Mouse (Mus musculus): Measurements from ENCODE around the gene Tecta. TPM values are rescaled to one million over a fixed set of nuclear protein-coding genes. Genes with fewer than 3 reads are reported as not detected.

Tecta gene
- polyA plus RNA-seq, 1 experiment from 2014 or later = 0.05 TPM

- H3K4me2 ChIP-seq = no peak overlapping the region
- ATAC-seq (ENCODE audit: insufficient read depth) = no peak
Measured at GRCm38 (mm10) chr9:42413345-42413744, 13.6 kb upstream of the Tecta start.

GRCm38 (mm10) chr9:42411296-42411695, 11.6 kb upstream of the Tecta start:
- Histone ChIP-seq H3K4me1 (ENCODE audit: insufficient read depth) (no peaks in the 10 kb centered on the region), H3K36me3 (ENCODE audit: insufficient read depth) (0 out of 2 replicates have a peak, but pooled peaks cover 4% of the 10 kb centered on the region), H3K9ac (no peak overlapping the region), H3K4me3 (ENCODE audit: low read depth, low read length) (no peak overlapping the region), H3K27ac (ENCODE audit: low read depth) (no peak overlapping the region), H3K4me2 (no peak overlapping the region), H3K9me3 (ENCODE audit: low read depth, low read length) (no peaks in the 10 kb centered on the region), H3K27me3 (ENCODE audit: insufficient read depth, low read length) (no peaks in the 10 kb centered on the region)
- DNase-seq (peak; percentile 31), ATAC-seq (ENCODE audit: insufficient read depth) (no peak)
- WGBS = 75% methylated on average over 6 of the region's 6 CpGs
- no peak for TF ChIP-seq CTCF (IDR thresholded peaks at IDR 0.05; ENCODE audit: low read depth)

More at GRCm38 (mm10) chr9:42413345-42413744, 13.6 kb upstream of the Tecta start:
- H3K27ac ChIP-seq (ENCODE audit: low read depth) = no peak overlapping the region
- no peaks in the 10 kb centered on the region for H3K9me3 ChIP-seq (ENCODE audit: low read depth, low read length)
- no peak for TF ChIP-seq CTCF (IDR thresholded peaks at IDR 0.05; ENCODE audit: low read depth)
- H3K27me3 ChIP-seq (ENCODE audit: insufficient read depth, low read length) = no peaks in the 10 kb centered on the region
- no peak for DNase-seq
- 82% methylated on average over 12 of the region's 12 CpGs for WGBS
- H3K4me3 ChIP-seq (ENCODE audit: low read depth, low read length) = no peak overlapping the region
- H3K9ac ChIP-seq = no peak overlapping the region
- peaks cover 7% of the 10 kb centered on the region; the same call in 1 of the 2 replicates for H3K36me3 ChIP-seq (ENCODE audit: insufficient read depth)
- no peaks in the 10 kb centered on the region for H3K4me1 ChIP-seq (ENCODE audit: insufficient read depth)

DNA sequence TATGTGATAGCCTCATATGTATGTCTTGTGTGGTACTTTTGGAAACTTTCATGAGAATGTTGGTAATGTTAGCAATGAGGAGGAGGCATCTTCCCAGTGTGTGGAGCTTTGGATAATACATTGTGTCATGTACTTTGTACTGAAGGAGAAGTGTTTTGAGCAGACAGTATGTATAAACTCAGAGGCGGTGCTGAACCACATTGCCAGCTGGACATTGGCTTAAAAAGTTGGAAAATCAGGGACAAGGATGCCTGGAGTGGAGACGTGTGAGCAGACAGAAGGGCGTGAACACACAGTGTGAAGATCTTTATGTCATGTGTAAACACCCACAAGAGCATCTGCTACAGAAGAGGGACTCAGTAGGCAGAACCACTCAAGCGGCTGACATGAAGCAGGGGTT, 6.0 kb upstream of the Tecta start:
- no peaks in the 10 kb centered on the region for H3K4me1 ChIP-seq (ENCODE audit: insufficient read depth)
- no peaks in the 10 kb centered on the region for H3K9me3 ChIP-seq (ENCODE audit: low read depth, low read length)
- ATAC-seq (ENCODE audit: insufficient read depth) (no peak), DNase-seq (no peak)
- no peak overlapping the region for H3K4me3 ChIP-seq (ENCODE audit: low read depth, low read length)
- no peaks in the 10 kb centered on the region for H3K27me3 ChIP-seq (ENCODE audit: insufficient read depth, low read length)
- 37% methylated on average over 4 of the region's 4 CpGs for WGBS
- H3K36me3 ChIP-seq (ENCODE audit: insufficient read depth) = no peaks in the 10 kb centered on the region
- no peak overlapping the region for H3K4me2 ChIP-seq
- no peak for TF ChIP-seq CTCF (IDR thresholded peaks at IDR 0.05; ENCODE audit: low read depth)
- no peak overlapping the region for H3K27ac ChIP-seq (ENCODE audit: low read depth)
- H3K9ac ChIP-seq = no peak overlapping the region

GRCm38 (mm10) chr9:42401486-42401885, 1.8 kb upstream of the Tecta start:
- H3K4me2 ChIP-seq = no peak overlapping the region
- no peak for TF ChIP-seq CTCF (IDR thresholded peaks at IDR 0.05; ENCODE audit: low read depth)
- ATAC-seq (ENCODE audit: insufficient read depth) = no peak
- H3K9ac ChIP-seq = no peak overlapping the region
- H3K36me3 ChIP-seq (ENCODE audit: insufficient read depth) = no peaks in the 10 kb centered on the region
- H3K4me1 ChIP-seq (ENCODE audit: insufficient read depth) = no peaks in the 10 kb centered on the region
- H3K27me3 ChIP-seq (ENCODE audit: insufficient read depth, low read length) = no peaks in the 10 kb centered on the region
- no peak for DNase-seq
- no peak overlapping the region for H3K4me3 ChIP-seq (ENCODE audit: low read depth, low read length)
- no peak overlapping the region for H3K27ac ChIP-seq (ENCODE audit: low read depth)
- 79% methylated on average over 6 of the region's 6 CpGs for WGBS
- H3K9me3 ChIP-seq (ENCODE audit: low read depth, low read length) = no peaks in the 10 kb centered on the region

DNA sequence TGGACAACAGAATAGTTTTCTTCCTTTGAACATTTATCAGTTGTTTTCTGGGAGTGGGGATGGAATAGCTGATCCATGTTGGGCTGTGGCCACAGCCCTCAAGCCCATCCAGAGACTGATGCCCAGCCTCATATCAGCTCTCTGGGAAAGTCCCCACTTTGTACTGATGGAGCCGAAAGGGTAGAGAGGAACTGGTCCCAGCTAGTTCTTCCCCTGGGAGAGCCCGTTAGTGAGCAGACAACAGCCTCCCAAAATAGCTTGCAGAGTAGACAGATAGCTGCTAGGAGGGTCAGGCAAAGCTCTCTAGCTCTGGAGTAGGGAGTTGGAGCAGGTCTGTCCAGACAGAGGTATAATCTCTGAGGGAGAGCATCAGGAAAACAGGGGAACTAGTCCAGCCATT, 3.6 kb downstream of the Tecta start:
- no peaks in the 10 kb centered on the region for H3K9me3 ChIP-seq (ENCODE audit: low read depth, low read length)
- H3K4me1 ChIP-seq (ENCODE audit: insufficient read depth) = no peaks in the 10 kb centered on the region
- no peak overlapping the region for H3K4me3 ChIP-seq (ENCODE audit: low read depth, low read length)
- WGBS = 64% methylated on average over 2 of the region's 2 CpGs
- no peaks in the 10 kb centered on the region for H3K36me3 ChIP-seq (ENCODE audit: insufficient read depth)
- H3K27me3 ChIP-seq (ENCODE audit: insufficient read depth, low read length) = no peaks in the 10 kb centered on the region
- ATAC-seq (ENCODE audit: insufficient read depth) (no peak), DNase-seq (no peak)
- H3K27ac ChIP-seq (ENCODE audit: low read depth) = no peak overlapping the region
- no peak overlapping the region for H3K9ac ChIP-seq
- H3K4me2 ChIP-seq = no peak overlapping the region
- no peak for TF ChIP-seq CTCF (IDR thresholded peaks at IDR 0.05; ENCODE audit: low read depth)

GRCm38 (mm10) chr9:42394903-42395302, 4.8 kb downstream of the Tecta start:
- H3K4me2 ChIP-seq = no peak overlapping the region
- no peaks in the 10 kb centered on the region for H3K36me3 ChIP-seq (ENCODE audit: insufficient read depth)
- no peak for DNase-seq
- WGBS = 70% methylated on average over 6 of the region's 6 CpGs
- H3K27ac ChIP-seq (ENCODE audit: low read depth) = no peak overlapping the region
- TF ChIP-seq CTCF (IDR thresholded peaks at IDR 0.05; ENCODE audit: low read depth) = no peak
- H3K9ac ChIP-seq = no peak overlapping the region
- no peaks in the 10 kb centered on the region for H3K9me3 ChIP-seq (ENCODE audit: low read depth, low read length)
- no peaks in the 10 kb centered on the region for H3K27me3 ChIP-seq (ENCODE audit: insufficient read depth, low read length)
- no peak for ATAC-seq (ENCODE audit: insufficient read depth)
- no peaks in the 10 kb centered on the region for H3K4me1 ChIP-seq (ENCODE audit: insufficient read depth)
- no peak overlapping the region for H3K4me3 ChIP-seq (ENCODE audit: low read depth, low read length)

GRCm38 (mm10) chr9:42394321-42394720, 5.4 kb downstream of the Tecta start:
- TF ChIP-seq CTCF (IDR thresholded peaks at IDR 0.05; ENCODE audit: low read depth) = no peak
- H3K27me3 ChIP-seq (ENCODE audit: insufficient read depth, low read length) = no peaks in the 10 kb centered on the region
- no peaks in the 10 kb centered on the region for H3K36me3 ChIP-seq (ENCODE audit: insufficient read depth)
- no peak overlapping the region for H3K9ac ChIP-seq
- H3K4me1 ChIP-seq (ENCODE audit: insufficient read depth) = no peaks in the 10 kb centered on the region
- no peak for ATAC-seq (ENCODE audit: insufficient read depth)
- H3K27ac ChIP-seq (ENCODE audit: low read depth) = no peak overlapping the region
- no peak for DNase-seq
- no peaks in the 10 kb centered on the region for H3K9me3 ChIP-seq (ENCODE audit: low read depth, low read length)
- H3K4me3 ChIP-seq (ENCODE audit: low read depth, low read length) = no peak overlapping the region
- WGBS = 82% methylated on average over 8 of the region's 8 CpGs
- H3K4me2 ChIP-seq = no peak overlapping the region

DNA sequence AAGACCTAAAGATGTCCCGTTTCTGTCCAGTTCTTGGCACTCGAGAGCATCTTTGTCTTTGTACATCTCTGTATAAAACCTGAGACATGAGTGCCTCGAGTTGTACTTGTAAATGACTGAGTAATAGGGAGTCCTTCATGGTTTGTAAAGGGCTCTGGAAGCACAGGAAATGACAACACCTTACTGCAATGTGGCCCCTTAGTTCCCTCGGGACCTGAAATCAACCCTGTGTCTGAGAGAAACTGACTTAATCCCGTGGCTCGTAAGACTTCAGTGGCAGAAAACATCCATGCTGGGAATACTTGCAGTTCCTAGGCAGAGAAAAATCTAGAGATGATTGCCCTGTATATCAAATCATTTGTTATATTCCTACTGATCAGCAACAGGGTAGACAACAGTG, 6.8 kb downstream of the Tecta start:
- H3K4me3 ChIP-seq (ENCODE audit: low read depth, low read length) = no peak overlapping the region
- H3K27ac ChIP-seq (ENCODE audit: low read depth) = no peak overlapping the region
- ATAC-seq (ENCODE audit: insufficient read depth) (no peak), DNase-seq (no peak)
- H3K9ac ChIP-seq = no peak overlapping the region
- 42% methylated on average over 6 of the region's 6 CpGs for WGBS
- no peaks in the 10 kb centered on the region for H3K9me3 ChIP-seq (ENCODE audit: low read depth, low read length)
- H3K4me2 ChIP-seq = no peak overlapping the region
- H3K4me1 ChIP-seq (ENCODE audit: insufficient read depth) = no peaks in the 10 kb centered on the region
- no peak for TF ChIP-seq CTCF (IDR thresholded peaks at IDR 0.05; ENCODE audit: low read depth)
- H3K27me3 ChIP-seq (ENCODE audit: insufficient read depth, low read length) = no peaks in the 10 kb centered on the region
- H3K36me3 ChIP-seq (ENCODE audit: insufficient read depth) = no peaks in the 10 kb centered on the region

All from lung, embryonic 14.5 days (tissue).